Mouse (Mus musculus) stomach, embryonic 16.5 days (tissue): ENCODE data around the gene Srrd. TPM values are rescaled to one million over a fixed set of nuclear protein-coding genes. Genes with fewer than 3 reads are reported as not detected.

Experiments
- ATAC-seq: fragments of 200-750 bp; cut with Nextera tagmentation; 2 replicates; pipeline ENCODE4 v1.8.0; 2017; ENCODE audit warnings: moderate number of reproducible peaks, moderate TSS enrichment; ENCODE audit not compliant: insufficient read depth, low FRiP score
- H3K27ac ChIP-seq: fragments of 300-500 bp; sonication (generic); 2 replicates; pipeline ENCODE4 v1.5.1; 2014; ENCODE audit warnings: low read length
- H3K27me3 ChIP-seq: fragments of 300-500 bp; sonication (generic); 2 replicates; pipeline ENCODE4 v1.6.1; 2014; ENCODE audit warnings: low read length, control low read depth, mixed read lengths; ENCODE audit not compliant: control insufficient read depth, insufficient read depth
- H3K36me3 ChIP-seq: fragments of 300-500 bp; sonication (generic); 2 replicates; pipeline ENCODE4 v1.6.1; 2014; ENCODE audit warnings: low read length; ENCODE audit not compliant: control insufficient read depth, insufficient read depth
- H3K4me1 ChIP-seq: fragments of 300-500 bp; sonication (generic); 2 replicates; pipeline ENCODE4 v1.6.1; 2014; ENCODE audit warnings: low read length, control low read depth, mixed read lengths; ENCODE audit not compliant: control insufficient read depth, insufficient read depth
- H3K4me2 ChIP-seq: fragments of 300-500 bp; sonication (generic); 2 replicates; pipeline ENCODE4 v1.6.1; 2014; ENCODE audit warnings: low read depth, low read length, mixed read lengths
- H3K4me3 ChIP-seq: fragments of 300-500 bp; sonication (generic); replicated peaks from 2 replicates; pipeline ENCODE4 v1.5.1; 2014; ENCODE audit warnings: mild to moderate bottlenecking, low read length
- H3K9ac ChIP-seq: fragments of 300-500 bp; sonication (generic); 2 replicates; pipeline ENCODE4 v1.6.1; 2014; ENCODE audit warnings: low read length
- H3K9me3 ChIP-seq: fragments of 300-500 bp; sonication (generic); replicated peaks from 2 replicates; pipeline ENCODE4 v1.6.1; 2016; ENCODE audit warnings: low read length, control low read depth; ENCODE audit not compliant: control insufficient read depth
- whole genome bisulfite sequencing: fragments of 180-500 bp; shearing (Covaris S2); extraction: QIAGEN DNeasy Blood & Tissue Kit; methylation state at CpG from one replicate; pipeline ENCODE4 v1.1.7; 2014; 5-methylcytosine and 5-hydroxymethylcytosine counted together
- polyA plus RNA-seq: library from polyadenylated mRNA; unstranded; fragments of >200 nt; fragmentation: Nextera tagmentation; extraction: Ambion mirVana; gene quantifications from 2 replicates; pipeline ENCODE4 v1.2.1, GENCODE M21; 2015

The Srrd gene
- polyA plus RNA-seq, 1 experiment from 2014 or later: 30.2 TPM

DNA sequence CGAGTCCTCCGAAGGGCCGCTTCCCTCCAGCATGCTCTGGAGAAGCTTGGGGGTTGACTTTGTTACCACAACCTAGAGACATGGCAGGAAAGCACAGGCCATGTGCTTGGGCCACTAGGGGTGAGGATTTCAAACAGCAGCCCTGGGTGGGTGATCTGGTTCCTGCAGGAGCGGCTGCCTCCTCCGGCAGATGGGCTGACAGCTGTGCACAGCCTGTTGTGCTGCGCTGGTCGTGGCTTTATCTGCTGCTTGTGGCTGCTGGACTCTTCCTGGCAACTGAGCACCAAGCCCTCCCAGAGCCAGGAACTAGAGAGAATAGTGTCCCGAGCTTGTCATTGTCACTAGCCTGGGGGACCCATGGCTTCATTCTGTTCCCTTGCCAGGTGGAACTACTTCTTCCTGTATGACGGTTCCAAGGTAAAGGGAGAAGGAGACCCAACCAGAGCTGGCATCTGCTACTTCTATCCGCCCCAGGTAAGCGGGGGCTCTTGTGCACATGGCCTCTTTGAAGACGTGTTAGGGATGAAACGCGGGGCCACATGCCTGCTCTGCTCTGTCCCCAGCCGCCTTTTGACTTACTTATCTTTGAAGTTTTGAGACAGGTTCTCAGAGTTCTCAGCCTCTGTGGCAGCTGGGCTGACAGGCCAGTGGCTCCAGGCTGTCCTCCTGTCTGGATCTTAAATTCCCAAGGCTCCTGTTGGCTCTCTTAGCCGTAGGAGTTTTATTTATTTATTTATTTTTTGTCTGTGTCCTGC is 3.5 kb upstream of the Srrd start:
- 0 out of 2 replicates have a peak, but pooled peaks cover 7% of the 10 kb centered on the region for H3K36me3 ChIP-seq
- WGBS: 78% methylated on average over 16 of the region's 16 CpGs
- no peak overlapping the region for H3K4me3 ChIP-seq
- H3K27ac ChIP-seq: no peak overlapping the region
- H3K4me1 ChIP-seq: peaks cover 22% of the 10 kb centered on the region
- no peaks in the 10 kb centered on the region for H3K9me3 ChIP-seq
- no peaks in the 10 kb centered on the region for H3K27me3 ChIP-seq
- no peak overlapping the region for H3K9ac ChIP-seq
- H3K4me2 ChIP-seq: no peak overlapping the region
- ATAC-seq: peak; percentile 30; the same call in 1 of the 2 replicates

DNA sequence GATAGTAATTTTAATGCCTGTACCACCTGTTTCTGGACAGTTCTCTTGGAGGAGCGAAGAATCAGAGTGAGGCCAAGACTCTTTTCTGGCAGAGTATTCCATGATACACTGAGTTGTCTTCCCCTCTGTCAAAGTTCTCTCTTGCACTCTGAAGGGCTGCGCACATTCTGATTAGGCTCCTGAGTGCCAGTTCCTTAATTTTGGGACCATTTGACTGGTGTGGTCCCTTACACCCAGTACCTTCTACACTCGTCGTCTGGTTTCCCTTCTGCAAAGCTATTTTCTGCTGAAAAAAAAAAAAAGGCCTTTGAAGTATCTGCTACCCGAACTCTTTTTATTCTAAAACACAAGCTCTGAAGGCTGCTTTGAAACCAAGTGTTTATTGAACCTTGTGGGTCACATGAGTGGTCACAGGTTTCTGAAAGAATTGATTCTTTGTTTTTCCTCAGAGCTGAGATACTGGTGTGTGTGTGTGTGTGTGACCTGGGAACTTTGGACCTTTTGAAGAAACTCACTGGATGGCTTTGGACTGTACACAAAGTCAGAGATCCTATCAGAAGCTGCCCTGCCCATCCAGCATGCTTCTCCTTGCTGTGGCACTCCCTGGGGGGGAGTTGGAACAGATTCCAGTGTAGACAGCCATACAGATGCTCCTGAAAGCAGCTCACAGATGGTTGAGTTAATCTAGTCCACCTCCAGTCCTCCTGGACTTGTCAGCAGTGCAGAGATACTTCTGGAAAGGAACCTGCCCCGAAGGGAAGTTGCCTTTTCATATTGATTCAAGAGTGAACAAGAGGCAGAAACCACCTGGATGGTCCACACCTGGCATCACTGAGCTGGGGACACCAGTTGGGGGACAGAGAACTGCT is 1.5 kb upstream of the Srrd start:
- Histone ChIP-seq H3K4me2 (peak overlapping the region; percentile 86; the same call in 1 of the 2 replicates), H3K4me3 (no peak overlapping the region; the same call in 1 of the 2 replicates), H3K9ac (peak overlapping the region; percentile 43; the same call in 1 of the 2 replicates)

DNA sequence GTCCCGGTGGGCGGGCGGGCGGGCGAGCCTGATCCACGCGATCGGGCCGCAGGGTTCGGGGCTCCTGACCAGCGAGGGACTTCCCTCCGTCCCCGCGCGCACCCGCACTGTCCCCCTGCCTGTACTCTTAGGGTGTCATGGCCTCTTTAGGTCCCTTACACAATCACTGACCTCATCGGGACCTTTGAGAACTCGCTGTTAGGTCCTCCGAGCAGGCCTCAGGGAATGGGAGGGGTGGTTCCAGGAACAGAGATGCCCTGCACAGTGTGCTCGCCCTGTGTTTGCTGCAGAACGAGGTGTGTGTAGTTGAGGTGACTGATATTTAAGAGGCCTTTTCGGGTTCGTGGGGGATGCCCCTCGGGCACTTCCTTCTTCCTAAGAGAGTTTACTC is 360 bp upstream of the Srrd start:
- under 1% methylated on average over 22 of the region's 24 CpGs for WGBS
- Histone ChIP-seq H3K27me3 (no peaks in the 10 kb centered on the region), H3K27ac (peak overlapping the region; percentile 60), H3K4me2 (peak overlapping the region; percentile 86), H3K4me3 (peak overlapping the region; percentile 78), H3K36me3 (0 out of 2 replicates have a peak, but pooled peaks cover 5% of the 10 kb centered on the region), H3K9me3 (no peaks in the 10 kb centered on the region), H3K4me1 (peaks cover 22% of the 10 kb centered on the region), H3K9ac (peak overlapping the region; percentile 94)
- ATAC-seq: peak; percentile 71

More for the DNA sequence above, 1.5 kb upstream of the Srrd start:
- Histone ChIP-seq H3K4me1 (peaks cover 22% of the 10 kb centered on the region), H3K27ac (peak overlapping the region; percentile 46), H3K36me3 (0 out of 2 replicates have a peak, but pooled peaks cover 3% of the 10 kb centered on the region), H3K9me3 (no peaks in the 10 kb centered on the region), H3K27me3 (no peaks in the 10 kb centered on the region)
- ATAC-seq: peak; percentile 18; the same call in 1 of the 2 replicates
- 67% methylated on average over 6 of the region's 6 CpGs for WGBS

DNA sequence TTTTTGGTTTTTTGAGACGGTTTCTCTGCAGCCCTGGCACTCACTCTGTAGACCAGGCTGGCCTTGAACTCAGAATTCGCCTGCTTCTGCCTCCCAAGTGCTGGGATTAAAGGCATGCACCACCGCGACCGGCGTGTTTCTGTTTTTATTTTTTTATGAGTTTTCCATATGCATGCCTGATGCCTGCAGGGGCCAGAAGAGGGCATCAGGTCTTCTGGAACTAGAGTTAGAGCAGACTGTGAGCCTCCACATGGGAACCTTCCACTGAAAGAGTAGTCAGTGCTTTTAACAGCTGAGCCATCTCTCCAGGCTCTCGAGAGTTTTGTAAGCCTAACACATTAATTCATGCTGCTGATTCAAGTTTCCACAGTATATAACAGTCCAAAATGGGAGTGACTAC is 3.6 kb downstream of the Srrd start:
- Histone ChIP-seq H3K27me3 (no peaks in the 10 kb centered on the region), H3K4me3 (no peak overlapping the region), H3K4me2 (no peak overlapping the region), H3K36me3 (peaks cover 25% of the 10 kb centered on the region), H3K9me3 (no peaks in the 10 kb centered on the region), H3K27ac (no peak overlapping the region), H3K9ac (no peak overlapping the region), H3K4me1 (peaks cover 13% of the 10 kb centered on the region; the same call in 1 of the 2 replicates)
- ATAC-seq: no peak
- WGBS: 68% methylated on average over 7 of the region's 7 CpGs

DNA sequence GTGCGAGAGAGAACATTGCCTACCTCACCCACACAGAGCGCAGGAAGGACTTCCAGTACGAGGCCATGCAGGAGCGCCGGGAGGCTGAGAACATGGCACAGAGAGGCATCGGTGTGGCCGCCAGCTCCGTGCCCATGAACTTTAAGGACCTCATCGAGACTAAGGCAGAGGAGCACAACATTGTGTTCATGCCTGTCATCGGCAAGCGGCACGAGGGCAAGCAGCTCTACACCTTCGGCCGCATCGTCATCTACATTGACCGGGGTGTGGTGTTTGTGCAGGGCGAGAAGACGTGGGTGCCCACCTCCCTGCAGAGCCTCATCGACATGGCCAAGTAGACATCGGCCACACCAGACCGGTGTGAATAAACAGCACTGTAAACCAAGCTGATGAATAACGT is 5.8 kb downstream of the Srrd start:
- Histone ChIP-seq H3K4me2 (no peak overlapping the region), H3K36me3 (peaks cover 45% of the 10 kb centered on the region), H3K27me3 (no peaks in the 10 kb centered on the region), H3K4me3 (no peak overlapping the region), H3K9ac (no peak overlapping the region), H3K9me3 (no peaks in the 10 kb centered on the region), H3K27ac (no peak overlapping the region), H3K4me1 (peaks cover 7% of the 10 kb centered on the region; the same call in 1 of the 2 replicates)
- WGBS: 90% methylated on average over 22 of the region's 22 CpGs
- no peak for ATAC-seq

DNA sequence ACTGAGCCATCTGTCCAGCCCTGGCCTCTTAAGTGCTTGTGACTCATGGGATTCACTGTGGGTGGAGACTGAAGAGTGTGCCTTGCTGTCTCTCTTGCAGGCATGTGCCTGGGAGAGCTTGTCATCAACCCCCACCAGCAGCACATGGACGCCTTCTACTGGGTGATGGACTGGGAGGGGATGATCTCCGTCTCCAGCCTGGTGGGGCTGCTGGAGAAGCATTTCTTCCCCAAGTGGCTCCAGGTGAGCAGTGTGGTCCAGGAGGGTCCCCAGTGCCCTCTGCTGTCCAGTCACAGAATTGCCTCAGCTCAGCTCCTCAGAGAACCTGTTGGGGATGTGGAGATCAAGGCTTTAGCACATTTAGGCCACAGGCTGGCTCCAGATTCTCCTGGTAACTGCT is 7.4 kb downstream of the Srrd start:
- ATAC-seq: no peak

DNA sequence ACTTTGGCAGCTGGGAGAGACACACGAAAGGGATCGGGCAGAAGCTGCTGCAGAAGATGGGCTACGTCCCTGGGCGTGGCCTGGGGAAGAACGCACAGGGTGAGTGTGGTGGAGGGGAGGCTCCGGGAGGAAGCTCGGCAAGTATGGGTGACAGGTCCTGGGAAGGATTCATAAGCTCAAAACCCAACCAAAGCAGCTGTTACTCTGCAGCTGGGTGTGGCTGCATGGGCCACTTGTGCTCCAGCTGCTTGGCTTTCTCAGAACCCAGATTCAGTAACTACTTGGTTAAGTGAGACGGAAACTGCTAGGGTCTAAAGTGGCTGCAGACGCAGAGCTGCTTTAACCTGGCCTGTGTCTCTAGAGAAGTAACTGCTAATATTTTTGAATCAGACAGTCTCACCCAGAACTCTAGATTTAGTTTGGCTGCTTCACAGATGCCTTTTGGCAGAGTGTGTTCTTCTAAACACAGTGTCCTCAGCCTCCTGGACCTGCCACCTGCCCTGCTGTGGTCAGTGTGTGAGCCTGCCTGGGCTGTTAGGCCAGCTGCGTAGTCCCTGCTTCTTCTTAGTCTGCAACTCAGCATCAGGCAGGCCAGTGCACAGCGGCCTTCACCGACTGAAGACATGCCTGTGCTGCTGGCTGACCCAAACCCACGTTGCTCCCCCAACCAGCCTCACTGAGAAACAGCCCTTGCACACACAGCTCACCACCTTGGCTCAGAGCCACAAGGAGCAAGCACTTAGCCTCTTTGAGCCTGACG is 12.9 kb downstream of the Srrd start:
- Histone ChIP-seq H3K9ac (no peak overlapping the region), H3K36me3 (peaks cover 49% of the 10 kb centered on the region), H3K9me3 (no peaks in the 10 kb centered on the region), H3K4me3 (no peak overlapping the region), H3K27ac (no peak overlapping the region), H3K4me1 (peaks cover 11% of the 10 kb centered on the region), H3K27me3 (no peaks in the 10 kb centered on the region), H3K4me2 (no peak overlapping the region)
- WGBS: 92% methylated on average over 14 of the region's 14 CpGs
- ATAC-seq: no peak

More for the DNA sequence above, 7.4 kb downstream of the Srrd start:
- peaks cover 59% of the 10 kb centered on the region for H3K36me3 ChIP-seq
- no peaks in the 10 kb centered on the region for H3K27me3 ChIP-seq
- no peak overlapping the region for H3K4me3 ChIP-seq
- H3K4me2 ChIP-seq: no peak overlapping the region
- no peaks in the 10 kb centered on the region for H3K9me3 ChIP-seq
- H3K9ac ChIP-seq: no peak overlapping the region
- no peak overlapping the region for H3K27ac ChIP-seq
- 37% methylated on average over 2 of the region's 2 CpGs for WGBS
- no peaks in the 10 kb centered on the region for H3K4me1 ChIP-seq

DNA sequence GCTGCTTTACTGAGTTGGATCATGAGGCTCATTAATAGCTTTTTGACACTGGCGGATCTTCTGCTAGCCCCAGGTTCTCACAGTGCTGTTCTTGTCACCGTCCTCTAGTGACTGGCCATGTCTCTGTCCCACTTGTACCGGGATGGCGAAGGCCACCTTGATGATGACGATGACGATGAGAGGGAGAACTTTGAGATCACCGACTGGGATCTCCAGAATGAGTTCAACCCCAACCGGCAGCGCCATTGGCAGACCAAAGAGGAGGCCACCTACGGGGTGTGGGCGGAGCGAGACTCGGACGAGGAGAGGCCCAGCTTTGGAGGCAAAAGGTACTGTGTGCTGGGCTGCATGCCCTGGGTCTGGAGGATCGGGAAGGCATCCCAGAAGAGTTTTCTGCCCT is 15.0 kb downstream of the Srrd start:
- H3K27me3 ChIP-seq: no peaks in the 10 kb centered on the region
- H3K4me2 ChIP-seq: no peak overlapping the region
- no peak overlapping the region for H3K27ac ChIP-seq
- peaks cover 35% of the 10 kb centered on the region for H3K36me3 ChIP-seq
- peaks cover 11% of the 10 kb centered on the region for H3K4me1 ChIP-seq
- H3K4me3 ChIP-seq: no peak overlapping the region
- ATAC-seq: no peak
- H3K9ac ChIP-seq: no peak overlapping the region
- WGBS: 89% methylated on average over 15 of the region's 15 CpGs
- H3K9me3 ChIP-seq: no peaks in the 10 kb centered on the region
